Mouse (Mus musculus): ENCODE results near the gene Ppp1r9b.

DNA sequence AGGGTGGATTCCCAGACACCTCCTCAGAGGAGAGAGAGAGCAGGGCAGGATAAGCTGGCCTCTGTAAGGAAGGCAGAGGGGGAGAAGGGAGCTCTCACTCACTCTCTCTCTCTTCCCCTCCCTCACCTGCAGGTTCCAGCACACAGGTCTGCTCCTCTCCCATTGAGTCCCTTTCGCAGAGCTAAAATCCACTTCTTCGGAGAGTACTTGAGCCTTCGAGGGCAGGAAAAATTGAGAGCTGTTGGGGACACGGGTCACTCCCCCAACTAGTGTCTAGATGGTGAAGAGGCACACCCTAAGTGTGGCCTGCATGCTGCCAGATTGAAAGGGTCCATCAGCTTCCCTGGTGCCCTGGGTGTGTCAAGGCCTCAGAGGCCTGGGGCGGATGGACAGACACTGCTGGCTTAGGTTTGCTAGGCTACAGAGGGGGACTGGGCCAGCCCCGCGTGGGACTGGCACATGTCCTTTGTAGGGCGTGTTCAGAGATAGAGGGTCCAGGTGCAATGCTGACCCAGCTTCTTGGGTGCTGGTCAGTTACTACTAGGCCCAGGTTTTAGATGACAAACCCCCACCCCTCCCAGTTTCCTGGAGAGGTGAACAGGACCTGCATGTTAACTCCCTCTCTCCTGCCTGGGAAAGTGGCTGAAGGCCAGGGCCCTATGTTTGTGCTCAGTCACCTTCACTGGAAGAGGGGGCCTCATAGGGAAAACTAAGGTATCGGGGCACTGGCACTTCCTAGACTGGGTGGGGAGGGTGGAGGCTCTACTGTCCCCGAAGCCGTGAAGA lies 34.6 kb downstream of the Ppp1r9b start:
- TF ChIP-seq POLR2A (IDR thresholded peaks at IDR 0.05; ENCODE audit: extremely low read depth, insufficient read depth, low read length) (no peak), CTCF (IDR thresholded peaks at IDR 0.05; ENCODE audit: low read depth, low read length) (no peak)
